Mouse (Mus musculus) forebrain, embryonic 11.5 days (tissue): ENCODE results near the gene Pih1d1. TPM values are rescaled to one million over a fixed set of nuclear protein-coding genes. Genes with fewer than 3 reads are reported as not detected.
A peak's percentile ranks its signal among the peaks of the same experiment; 100 is the strongest.
"Not testable (repeated sequence)": the region's sequence is repeated elsewhere in the genome, so short reads cannot be mapped to it uniquely, and the experiment has no call there.

Experiments used
- ATAC-seq: fragments of 200-750 bp; cut with Nextera tagmentation; replicated peaks from 2 replicates; pipeline ENCODE4 v1.8.0; 2017; ENCODE audit warnings: moderate TSS enrichment; ENCODE audit not compliant: low FRiP score
- DNase-seq: peaks from one replicate; pipeline ENCODE4 v3.0.0-alpha.2; 2017; ENCODE audit warnings: low spot score
- H3K27ac ChIP-seq: fragments of 300-500 bp; sonication (generic); 2 replicates; pipeline ENCODE4 v1.5.1; 2014; ENCODE audit warnings: low read depth, low read length
- H3K27me3 ChIP-seq: fragments of 300-500 bp; sonication (generic); 2 replicates; pipeline ENCODE4 v1.6.1; 2014; ENCODE audit warnings: mild to moderate bottlenecking, low read length, mixed read lengths; ENCODE audit not compliant: control insufficient read depth, insufficient read depth
- H3K36me3 ChIP-seq: fragments of 300-500 bp; sonication (generic); 2 replicates; pipeline ENCODE4 v1.6.1; 2014; ENCODE audit warnings: mild to moderate bottlenecking, low read length, moderate library complexity, mixed read lengths; ENCODE audit not compliant: control insufficient read depth, insufficient read depth
- H3K4me1 ChIP-seq: fragments of 300-500 bp; sonication (generic); replicated peaks from 2 replicates; pipeline ENCODE4 v1.6.1; 2014; ENCODE audit warnings: low read length, mixed read lengths; ENCODE audit not compliant: control insufficient read depth, insufficient read depth
- H3K4me2 ChIP-seq: fragments of 300-500 bp; sonication (generic); 2 replicates; pipeline ENCODE4 v1.6.1; 2014; ENCODE audit warnings: low read depth, mild to moderate bottlenecking, low read length, moderate library complexity, mixed read lengths; ENCODE audit not compliant: severe bottlenecking
- H3K4me3 ChIP-seq: fragments of 300-500 bp; sonication (generic); 2 replicates; pipeline ENCODE4 v1.5.1; 2014; ENCODE audit warnings: low read depth, low read length
- H3K9ac ChIP-seq: fragments of 300-500 bp; sonication (generic); 2 replicates; pipeline ENCODE4 v1.6.1; 2014; ENCODE audit warnings: low read length
- H3K9me3 ChIP-seq: fragments of 300-500 bp; sonication (generic); 2 replicates; pipeline ENCODE4 v1.6.1; 2016; ENCODE audit warnings: low read length, mixed read lengths; ENCODE audit not compliant: control insufficient read depth
- whole genome bisulfite sequencing: fragments of 180-500 bp; shearing (Covaris S2); extraction: QIAGEN DNeasy Blood & Tissue Kit; methylation state at CpG from one replicate; pipeline ENCODE4 v1.1.7; 2014; 5-methylcytosine and 5-hydroxymethylcytosine counted together
- polyA plus RNA-seq: library from polyadenylated mRNA; unstranded; fragments of >200 nt; fragmentation: Nextera tagmentation; extraction: Ambion mirVana; gene quantifications from 2 replicates; pipeline ENCODE4 v1.2.1, GENCODE M21; 2014

The Pih1d1 gene
- polyA plus RNA-seq, 1 experiment from 2014 or later = 95.9 TPM

DNA sequence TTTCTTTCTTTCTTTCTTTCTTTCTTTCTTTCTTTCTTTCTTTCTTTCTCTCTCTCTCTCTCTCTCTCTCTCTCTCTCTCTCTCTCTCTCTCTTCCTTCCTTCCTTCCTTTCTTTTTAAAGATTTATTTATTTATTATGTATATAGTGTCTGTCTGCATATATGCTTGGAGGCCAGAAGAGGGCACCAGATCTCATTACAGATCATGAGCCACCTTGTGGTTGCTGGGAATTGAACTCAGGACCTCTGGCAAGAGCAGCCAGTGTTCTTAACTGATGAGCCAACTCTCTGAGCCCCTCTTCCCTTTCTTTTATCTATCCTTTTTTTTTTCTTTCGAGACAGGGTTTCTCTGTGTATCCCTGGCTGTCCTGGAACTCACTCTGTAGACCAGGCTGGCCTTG is 19.7 kb downstream of the Pih1d1 start:
- peaks cover 59% of the 10 kb centered on the region for H3K27me3 ChIP-seq
- WGBS = 65% methylated on average over 1 of the region's 1 CpGs
- not testable (repeated sequence) for H3K36me3 ChIP-seq, H3K27ac ChIP-seq, DNase-seq, H3K9ac ChIP-seq, H3K9me3 ChIP-seq, ATAC-seq, H3K4me3 ChIP-seq, H3K4me1 ChIP-seq, H3K4me2 ChIP-seq

DNA sequence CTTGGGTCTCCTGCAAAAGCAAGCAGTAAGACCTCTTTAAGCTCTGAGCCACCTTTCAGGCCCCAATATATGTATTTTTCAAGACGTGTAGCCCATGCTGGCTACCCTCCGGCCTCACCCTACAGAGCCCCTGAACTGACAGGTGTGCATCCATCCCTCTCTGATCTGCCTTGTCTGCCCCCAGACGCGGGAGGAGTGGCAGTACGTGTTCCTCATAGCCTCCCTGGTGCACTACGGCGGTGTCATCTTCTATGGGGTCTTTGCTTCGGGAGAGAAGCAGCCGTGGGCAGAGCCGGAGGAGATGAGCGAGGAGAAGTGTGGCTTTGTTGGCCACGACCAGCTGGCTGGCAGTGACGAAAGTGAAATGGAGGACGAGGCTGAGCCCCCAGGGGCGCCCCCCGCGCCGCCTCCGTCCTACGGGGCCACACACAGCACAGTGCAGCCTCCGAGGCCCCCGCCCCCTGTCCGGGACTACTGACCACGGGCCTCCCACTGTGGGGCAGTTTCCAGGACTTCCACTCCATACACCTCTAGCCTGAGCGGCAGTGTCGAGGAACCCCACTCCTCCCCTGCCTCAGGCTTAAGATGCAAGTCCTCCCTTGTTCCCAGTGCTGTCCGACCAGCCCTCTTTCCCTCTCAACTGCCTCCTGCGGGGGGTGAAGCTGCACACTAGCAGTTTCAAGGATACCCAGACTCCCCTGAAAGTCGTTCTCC is 20.6 kb downstream of the Pih1d1 start:
- 2% methylated on average over 26 of the region's 29 CpGs for WGBS
- Histone ChIP-seq H3K4me2 (peak overlapping the region; percentile 18; the same call in 1 of the 2 replicates), H3K4me3 (0 out of 2 replicates have a peak overlapping the region, but pooled peaks have one; percentile 7), H3K36me3 (no peaks in the 10 kb centered on the region), H3K4me1 (peaks cover 7% of the 10 kb centered on the region), H3K27me3 (peaks cover 60% of the 10 kb centered on the region), H3K27ac (no peak overlapping the region), H3K9ac (no peak overlapping the region), H3K9me3 (peaks cover 5% of the 10 kb centered on the region)
- no peak for ATAC-seq
- DNase-seq = no peak

DNA sequence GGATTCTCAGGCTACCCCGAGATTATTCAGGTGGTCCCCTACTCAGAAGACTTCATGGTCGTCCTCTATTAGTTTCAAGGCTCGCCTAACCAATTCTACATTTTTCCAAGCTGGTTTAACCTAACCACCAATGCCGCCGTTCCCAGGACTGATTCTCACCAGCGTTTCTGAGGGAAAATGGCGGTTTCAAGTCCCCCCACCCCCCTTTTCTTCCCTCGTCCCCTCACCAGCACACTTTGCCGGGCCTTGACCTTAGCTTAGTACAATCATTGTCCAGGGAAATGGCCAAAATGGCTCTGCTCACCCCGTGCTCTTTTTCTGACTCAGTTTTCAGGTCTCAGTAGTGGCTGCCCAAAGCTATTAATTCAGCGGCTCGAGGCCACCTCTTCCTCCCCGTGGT is 21.3 kb downstream of the Pih1d1 start:
- H3K9me3 ChIP-seq = no peaks in the 10 kb centered on the region
- H3K27me3 ChIP-seq = peaks cover 64% of the 10 kb centered on the region
- H3K4me2 ChIP-seq = no peak overlapping the region
- no peak overlapping the region for H3K9ac ChIP-seq
- H3K36me3 ChIP-seq = no peaks in the 10 kb centered on the region
- 2% methylated on average over 13 of the region's 13 CpGs for WGBS
- no peak for DNase-seq
- ATAC-seq = no peak
- peaks cover 7% of the 10 kb centered on the region for H3K4me1 ChIP-seq
- H3K4me3 ChIP-seq = no peak overlapping the region
- H3K27ac ChIP-seq = no peak overlapping the region

DNA sequence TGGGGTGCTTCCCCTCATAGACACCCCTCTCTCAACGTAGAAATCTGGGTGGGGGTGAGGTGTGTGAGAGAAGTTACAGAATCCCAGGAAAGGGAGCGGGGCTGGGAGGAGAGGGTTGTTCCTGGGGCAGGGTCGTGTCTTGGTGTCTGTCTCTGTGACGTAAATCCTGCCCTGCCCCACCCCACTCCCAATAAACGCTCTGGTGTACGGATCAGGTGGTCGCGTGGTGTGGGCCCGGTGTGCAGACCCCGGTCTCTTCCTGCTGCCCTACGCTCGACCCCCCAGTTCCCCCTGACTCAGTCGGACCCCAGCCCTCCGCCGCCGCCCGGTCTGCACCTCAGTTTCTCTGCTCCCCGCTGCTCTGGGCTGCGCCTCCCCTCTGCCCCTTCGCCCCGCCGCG is 21.8 kb downstream of the Pih1d1 start:
- H3K27ac ChIP-seq = no peak overlapping the region
- WGBS = 1% methylated on average over 23 of the region's 23 CpGs
- ATAC-seq = no peak
- 0 out of 2 replicates have a peak overlapping the region, but pooled peaks have one; percentile 20 for H3K9ac ChIP-seq
- H3K27me3 ChIP-seq = peaks cover 69% of the 10 kb centered on the region
- no peak overlapping the region for H3K4me3 ChIP-seq
- H3K9me3 ChIP-seq = no peaks in the 10 kb centered on the region
- DNase-seq = no peak
- H3K36me3 ChIP-seq = no peaks in the 10 kb centered on the region
- H3K4me1 ChIP-seq = peaks cover 9% of the 10 kb centered on the region
- peak overlapping the region; percentile 38 for H3K4me2 ChIP-seq

DNA sequence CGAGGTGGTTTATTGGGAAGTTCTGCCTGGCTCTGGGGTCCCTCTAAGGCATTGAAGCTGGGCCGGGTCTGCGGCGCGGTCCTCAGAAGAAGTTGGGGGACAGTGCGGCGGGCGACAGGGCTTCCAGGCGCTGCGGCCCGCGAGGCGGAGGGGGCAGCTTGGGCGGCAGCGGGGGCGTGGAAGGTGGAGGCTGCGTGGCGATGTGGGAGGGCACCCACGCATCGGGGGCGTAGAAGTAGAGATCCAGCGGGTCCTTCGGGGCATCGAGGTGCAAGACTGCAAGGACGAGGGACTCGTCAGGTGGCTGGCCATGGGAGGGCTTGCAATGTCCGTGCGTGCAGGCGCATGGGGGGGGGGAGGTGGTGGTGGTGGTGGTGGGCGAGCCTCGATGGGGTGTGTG is 22.3 kb downstream of the Pih1d1 start:
- ATAC-seq (no peak), DNase-seq (no peak)
- peak overlapping the region; percentile 38; the same call in 1 of the 2 replicates for H3K4me2 ChIP-seq
- peaks cover 73% of the 10 kb centered on the region for H3K27me3 ChIP-seq
- 3% methylated on average over 29 of the region's 31 CpGs for WGBS
- H3K9me3 ChIP-seq = no peaks in the 10 kb centered on the region
- H3K4me3 ChIP-seq = 0 out of 2 replicates have a peak overlapping the region, but pooled peaks have one; percentile 13
- H3K4me1 ChIP-seq = peaks cover 10% of the 10 kb centered on the region
- H3K36me3 ChIP-seq = no peaks in the 10 kb centered on the region
- no peak overlapping the region for H3K27ac ChIP-seq
- H3K9ac ChIP-seq = 0 out of 2 replicates have a peak overlapping the region, but pooled peaks have one; percentile 20

DNA sequence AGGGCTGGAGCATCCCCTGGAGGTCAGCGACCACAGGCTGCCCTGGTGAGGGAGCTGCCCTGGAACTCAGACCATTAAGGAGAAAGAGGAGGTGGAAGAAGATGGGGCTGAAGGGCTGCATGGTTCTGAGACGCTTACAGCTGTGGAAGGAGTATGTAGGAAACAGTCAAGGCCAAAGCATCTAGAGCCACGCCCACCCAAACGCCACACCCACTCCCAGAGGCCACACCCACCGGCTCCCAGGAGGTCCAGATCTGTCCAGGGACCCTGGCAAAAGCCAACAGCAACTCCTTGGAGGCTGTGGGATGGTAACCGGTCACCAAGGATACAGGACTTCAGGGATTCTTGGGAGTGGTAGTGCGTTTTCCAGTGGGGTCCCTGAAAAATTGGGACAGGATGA is 24.4 kb downstream of the Pih1d1 start:
- ATAC-seq = no peak

DNA sequence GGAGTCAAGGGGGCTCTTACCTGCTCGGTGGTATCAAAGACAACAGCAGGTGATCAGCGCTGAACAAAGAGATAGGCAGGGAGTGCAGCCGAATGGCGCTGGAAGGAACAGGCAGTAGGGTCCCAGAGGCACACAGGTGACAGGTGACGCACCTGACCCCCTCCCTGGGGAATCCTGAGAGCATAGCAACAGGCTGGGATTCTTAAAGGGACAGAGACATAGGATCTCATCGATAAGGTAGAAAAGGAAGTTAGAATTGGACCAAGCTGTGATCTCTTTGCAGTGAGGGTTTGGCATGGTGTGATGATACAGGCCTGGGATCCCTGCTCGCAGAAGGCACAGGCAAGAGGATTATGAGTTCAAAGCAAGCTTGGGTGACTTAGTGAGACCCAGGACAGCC is 25.4 kb downstream of the Pih1d1 start, which contains the start of gene Gfy:
Gfy (minus strand) TSS at position 101 of the 400 bp plus-strand sequence.
- H3K4me3 ChIP-seq = no peak within 1 kb of the TSS
- no peak within 1 kb of the TSS for H3K9ac ChIP-seq
- peaks cover 11% of the 10 kb centered on the region for H3K4me1 ChIP-seq
- no peaks in the 10 kb centered on the region for H3K9me3 ChIP-seq
- no peak within 1 kb of the TSS for H3K4me2 ChIP-seq
- ATAC-seq (no peak), DNase-seq (no peak)
- H3K27ac ChIP-seq = no peak within 1 kb of the TSS
- no peaks in the 10 kb centered on the region for H3K36me3 ChIP-seq
- WGBS = 27% methylated on average over 7 of the region's 7 CpGs
- peaks cover 99% of the 10 kb centered on the region for H3K27me3 ChIP-seq

More for the DNA sequence above, 24.4 kb downstream of the Pih1d1 start:
- Histone ChIP-seq H3K27ac (no peak overlapping the region), H3K9ac (no peak overlapping the region), H3K36me3 (no peaks in the 10 kb centered on the region), H3K9me3 (no peaks in the 10 kb centered on the region), H3K27me3 (peaks cover 95% of the 10 kb centered on the region), H3K4me3 (no peak overlapping the region), H3K4me1 (peaks cover 11% of the 10 kb centered on the region), H3K4me2 (no peak overlapping the region)
- DNase-seq = no peak
- WGBS = 21% methylated on average over 7 of the region's 7 CpGs

DNA sequence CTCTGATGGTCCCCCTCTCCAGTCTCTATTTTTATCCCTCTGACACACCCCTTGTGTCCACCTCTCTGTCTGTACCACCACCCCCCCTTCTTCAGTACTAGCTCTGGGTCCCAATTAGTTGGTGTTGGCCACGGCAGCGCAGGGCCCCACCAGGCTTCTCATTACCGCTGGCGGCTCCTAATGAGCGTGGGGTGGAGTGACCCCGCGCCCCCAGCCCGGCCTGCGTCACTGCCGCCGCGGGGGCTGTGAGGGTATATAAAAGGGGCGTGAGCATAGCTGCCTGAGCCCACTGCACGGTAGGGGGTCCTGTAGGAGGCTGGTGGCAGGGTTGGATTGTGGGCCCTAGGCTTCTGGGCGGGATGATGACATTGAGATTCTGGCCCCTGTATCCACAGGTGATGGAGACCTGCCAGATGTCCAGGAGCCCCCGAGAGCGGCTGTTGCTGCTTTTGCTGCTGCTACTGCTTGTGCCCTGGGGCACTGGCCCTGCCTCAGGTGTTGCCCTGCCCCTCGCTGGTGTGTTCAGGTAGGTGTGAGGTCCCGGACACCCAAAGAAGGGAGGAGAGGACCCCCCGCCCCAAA is 26.9 kb downstream of the Pih1d1 start, which contains the start of gene Pth2:
Pth2 (plus strand) TSS at position 100 of the 582 bp plus-strand sequence.
- peak within 1 kb of the TSS; percentile 32; the same call in 1 of the 2 replicates for H3K4me2 ChIP-seq
- H3K36me3 ChIP-seq = no peaks in the 10 kb centered on the region
- ATAC-seq (no peak), DNase-seq (no peak)
- H3K9me3 ChIP-seq = no peaks in the 10 kb centered on the region
- WGBS = 11% methylated on average over 18 of the region's 20 CpGs
- no peak within 1 kb of the TSS for H3K9ac ChIP-seq
- H3K4me3 ChIP-seq = peak within 1 kb of the TSS; percentile 10; the same call in 1 of the 2 replicates
- peaks cover 10% of the 10 kb centered on the region for H3K4me1 ChIP-seq
- H3K27me3 ChIP-seq = peaks cover 87% of the 10 kb centered on the region
- H3K27ac ChIP-seq = no peak within 1 kb of the TSS
